Mouse (Mus musculus) forebrain, embryonic 10.5 days (tissue): Measurements from ENCODE around the gene Cuta. TPM values are rescaled to one million over a fixed set of nuclear protein-coding genes. Genes with fewer than 3 reads are reported as not detected.

Experiments used
- DNase-seq: peaks from one replicate; pipeline ENCODE4 v3.0.0-alpha.2; 2017; ENCODE audit warnings: low spot score; ENCODE audit errors: extremely low spot score
- H3K27ac ChIP-seq: fragments of 300-500 bp; sonication (generic); 2 replicates; pipeline ENCODE4 v1.5.1; 2016; ENCODE audit warnings: mild to moderate bottlenecking
- H3K27me3 ChIP-seq: fragments of 300-500 bp; sonication (generic); 2 replicates; pipeline ENCODE4 v1.6.1; 2016; ENCODE audit warnings: mild to moderate bottlenecking; ENCODE audit not compliant: poor library complexity, severe bottlenecking
- H3K36me3 ChIP-seq: fragments of 300-500 bp; sonication (generic); replicated peaks from 2 replicates; pipeline ENCODE4 v1.6.1; 2016; ENCODE audit warnings: mild to moderate bottlenecking, moderate library complexity
- H3K4me1 ChIP-seq: fragments of 300-500 bp; sonication (generic); 2 replicates; pipeline ENCODE4 v1.6.1; 2016
- H3K4me3 ChIP-seq: fragments of 300-500 bp; sonication (generic); 2 replicates; pipeline ENCODE4 v1.5.1; 2016; ENCODE audit warnings: mild to moderate bottlenecking, moderate library complexity
- H3K9me3 ChIP-seq: fragments of 300-500 bp; sonication (generic); 2 replicates; pipeline ENCODE4 v1.6.1; 2016; ENCODE audit warnings: mild to moderate bottlenecking, moderate library complexity
- WGBS: fragments of 180-500 bp; shearing (Covaris S2); methylation state at CpG from one replicate; pipeline ENCODE4 v1.1.7; 2016; 5-methylcytosine and 5-hydroxymethylcytosine counted together
- polyA plus RNA-seq: library from polyadenylated mRNA; unstranded; fragments of >200 nt; fragmentation: Nextera tagmentation; extraction: Ambion mirVana; gene quantifications from 2 replicates; pipeline ENCODE4 v1.2.1, GENCODE M21; 2016

Cuta gene
- polyA plus RNA-seq, 1 experiment from 2014 or later: 184 TPM

- peaks cover 17% of the 10 kb centered on the region for H3K27me3 ChIP-seq
- DNase-seq: peak; percentile 88
- peak overlapping the region; percentile 79 for H3K4me3 ChIP-seq
- H3K27ac ChIP-seq: peak overlapping the region; percentile 88
- peaks cover 82% of the 10 kb centered on the region for H3K4me1 ChIP-seq
- peaks cover 30% of the 10 kb centered on the region for H3K36me3 ChIP-seq
- under 1% methylated on average over 11 of the region's 11 CpGs for WGBS
- no peaks in the 10 kb centered on the region for H3K9me3 ChIP-seq
These were observed 12.0 kb upstream of the Cuta start for GRCm38 (mm10) chr17:26951406-26951805.

GRCm38 (mm10) chr17:26950560-26951288 lies 11.4 kb upstream of the Cuta start:
- Histone ChIP-seq H3K36me3 (peaks cover 23% of the 10 kb centered on the region), H3K4me1 (peaks cover 89% of the 10 kb centered on the region), H3K27me3 (peaks cover 17% of the 10 kb centered on the region), H3K27ac (peak overlapping the region; percentile 88), H3K9me3 (no peaks in the 10 kb centered on the region), H3K4me3 (peak overlapping the region; percentile 79)
- WGBS: 45% methylated on average over 7 of the region's 7 CpGs
- DNase-seq: no peak

- Histone ChIP-seq H3K36me3 (peaks cover 21% of the 10 kb centered on the region), H3K27me3 (peaks cover 26% of the 10 kb centered on the region), H3K4me1 (peaks cover 97% of the 10 kb centered on the region), H3K4me3 (peak overlapping the region; percentile 79), H3K27ac (peak overlapping the region; percentile 93; the same call in 1 of the 2 replicates), H3K9me3 (no peaks in the 10 kb centered on the region)
- no peak for DNase-seq
- 37% methylated on average over 5 of the region's 5 CpGs for WGBS
These were observed 10.5 kb upstream of the Cuta start for GRCm38 (mm10) chr17:26949866-26950265.

GRCm38 (mm10) chr17:26949051-26949577 lies 9.7 kb upstream of the Cuta start:
- Histone ChIP-seq H3K4me3 (peak overlapping the region; percentile 79), H3K36me3 (peaks cover 24% of the 10 kb centered on the region), H3K27ac (peak overlapping the region; percentile 93), H3K4me1 (peaks cover 98% of the 10 kb centered on the region), H3K27me3 (peaks cover 32% of the 10 kb centered on the region), H3K9me3 (no peaks in the 10 kb centered on the region)
- 9% methylated on average over 13 of the region's 14 CpGs for WGBS
- DNase-seq: no peak

- Histone ChIP-seq H3K27ac (peak overlapping the region; percentile 93), H3K4me3 (peak overlapping the region; percentile 79), H3K4me1 (peaks cover 92% of the 10 kb centered on the region), H3K27me3 (peaks cover 29% of the 10 kb centered on the region), H3K36me3 (peaks cover 24% of the 10 kb centered on the region), H3K9me3 (no peaks in the 10 kb centered on the region)
- under 1% methylated on average over 33 of the region's 87 CpGs for WGBS
- DNase-seq: no peak
These were observed 9.1 kb upstream of the Cuta start for GRCm38 (mm10) chr17:26948316-26949050.

GRCm38 (mm10) chr17:26947231-26948100 lies 8.1 kb upstream of the Cuta start:
- H3K4me3 ChIP-seq: peak overlapping the region; percentile 61
- peaks cover 15% of the 10 kb centered on the region for H3K36me3 ChIP-seq

GRCm38 (mm10) chr17:26946567-26946966 lies 7.2 kb upstream of the Cuta start:
- WGBS: under 1% methylated on average over 37 of the region's 37 CpGs
- H3K36me3 ChIP-seq: peaks cover 14% of the 10 kb centered on the region
- peaks cover 88% of the 10 kb centered on the region for H3K4me1 ChIP-seq
- DNase-seq: peak; percentile 71
- peaks cover 14% of the 10 kb centered on the region; the same call in 1 of the 2 replicates for H3K27me3 ChIP-seq
- no peaks in the 10 kb centered on the region for H3K9me3 ChIP-seq
- peak overlapping the region; percentile 89 for H3K27ac ChIP-seq
- H3K4me3 ChIP-seq: peak overlapping the region; percentile 61

More at GRCm38 (mm10) chr17:26947231-26948100, 8.1 kb upstream of the Cuta start:
- H3K4me1 ChIP-seq: peaks cover 88% of the 10 kb centered on the region
- DNase-seq: no peak
- H3K27me3 ChIP-seq: peaks cover 19% of the 10 kb centered on the region
- 38% methylated on average over 12 of the region's 12 CpGs for WGBS
- no peaks in the 10 kb centered on the region for H3K9me3 ChIP-seq
- peak overlapping the region; percentile 89 for H3K27ac ChIP-seq

- peaks cover 14% of the 10 kb centered on the region; the same call in 1 of the 2 replicates for H3K27me3 ChIP-seq
- H3K4me3 ChIP-seq: peak overlapping the region; percentile 61
- no peaks in the 10 kb centered on the region for H3K9me3 ChIP-seq
- no peak for DNase-seq
- peak overlapping the region; percentile 89 for H3K27ac ChIP-seq
- WGBS: 28% methylated on average over 13 of the region's 13 CpGs
- peaks cover 88% of the 10 kb centered on the region for H3K4me1 ChIP-seq
- H3K36me3 ChIP-seq: peaks cover 14% of the 10 kb centered on the region
These were observed 6.6 kb upstream of the Cuta start for GRCm38 (mm10) chr17:26945824-26946495.

GRCm38 (mm10) chr17:26941841-26942570 lies 2.6 kb upstream of the Cuta start:
- Histone ChIP-seq H3K4me1 (peaks cover 83% of the 10 kb centered on the region), H3K36me3 (peaks cover 25% of the 10 kb centered on the region), H3K27ac (peak overlapping the region; percentile 96), H3K4me3 (peak overlapping the region; percentile 84), H3K27me3 (peaks cover 14% of the 10 kb centered on the region; the same call in 1 of the 2 replicates), H3K9me3 (no peaks in the 10 kb centered on the region)
- no peak for DNase-seq
- WGBS: 12% methylated on average over 4 of the region's 4 CpGs

GRCm38 (mm10) chr17:26941031-26941789 lies 1.8 kb upstream of the Cuta start, which contains the start of gene Syngap1:
Gene Syngap1, plus strand, starts transcription at chr17:26941253.
- Histone ChIP-seq H3K4me3 (peak within 1 kb of the TSS; percentile 84), H3K9me3 (no peaks in the 10 kb centered on the region), H3K27ac (peak within 1 kb of the TSS; percentile 96), H3K27me3 (peaks cover 14% of the 10 kb centered on the region; the same call in 1 of the 2 replicates), H3K4me1 (peaks cover 77% of the 10 kb centered on the region), H3K36me3 (peaks cover 33% of the 10 kb centered on the region)
- peak; percentile 52 for DNase-seq
- under 1% methylated on average over 23 of the region's 24 CpGs for WGBS

- H3K4me1 ChIP-seq: peaks cover 64% of the 10 kb centered on the region
- WGBS: 4% methylated on average over 3 of the region's 3 CpGs
- no peak for DNase-seq
These were observed 568 bp upstream of the Cuta start for GRCm38 (mm10) chr17:26939973-26940300.

More at GRCm38 (mm10) chr17:26939973-26940300, 568 bp upstream of the Cuta start:
- Histone ChIP-seq H3K9me3 (no peaks in the 10 kb centered on the region), H3K36me3 (peaks cover 39% of the 10 kb centered on the region), H3K27me3 (0 out of 2 replicates have a peak, but pooled peaks cover 7% of the 10 kb centered on the region), H3K27ac (peak overlapping the region; percentile 96), H3K4me3 (peak overlapping the region; percentile 84)
